Mouse (Mus musculus): ENCODE results near the gene Mas1.

- TF ChIP-seq POLR2A (IDR thresholded peaks at IDR 0.05; ENCODE audit: low read depth, low read length) (no peak), CTCF (IDR thresholded peaks at IDR 0.05; ENCODE audit: extremely low read depth, insufficient read length, insufficient replicate concordance, low read depth, low read length) (no peak)
These were observed 697 bp upstream of the Mas1 start for GRCm38 (mm10) chr17:12868640-12869039.
